29 mouse cellular contexts compared by ENCODE assay signal in the genomic region with DNA sequence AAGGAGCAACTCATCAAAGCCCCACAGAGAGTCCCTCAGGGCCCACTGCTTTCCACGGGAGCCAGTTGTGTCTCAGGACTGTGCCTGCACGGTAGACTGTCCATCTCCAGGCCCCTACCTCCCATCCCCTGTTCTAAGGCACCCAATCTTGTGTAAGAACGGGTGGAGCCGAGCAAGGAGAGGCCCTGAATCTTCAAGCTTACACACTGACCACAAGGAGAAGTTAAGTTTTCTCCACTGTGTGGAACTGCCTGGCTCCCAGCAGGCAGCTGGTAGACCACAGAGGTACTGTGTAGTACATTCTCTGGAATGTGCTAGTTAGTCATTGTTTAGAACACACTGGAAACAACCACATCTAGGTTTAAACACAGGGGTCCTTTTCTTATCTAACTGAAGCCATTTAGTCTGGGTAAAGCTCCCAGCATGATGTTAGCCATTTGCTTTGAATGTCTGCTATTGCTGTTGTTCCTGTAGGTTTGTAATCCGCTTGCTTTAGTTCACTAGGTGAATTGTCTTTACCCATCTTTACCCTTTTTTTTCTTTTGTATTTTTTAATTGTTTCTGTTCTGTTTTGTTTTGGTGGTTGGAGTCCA. TPM values are rescaled to one million over a fixed set of nuclear protein-coding genes. Genes with fewer than 3 reads are reported as not detected.
DNase-seq lines count a peak whose midpoint lies in the region; ATAC-seq and TF ChIP-seq lines count a peak whose summit lies in the region.
"Had no signal": no experiment of that assay in that cellular context is flagged by ENCODE, and none has a peak within 500 bp of the region (broad histone marks: within the 10 kb centered on the region; RNA-seq: fewer than 3 reads in every experiment).

No protein-coding gene starts in this region.

- H3K36me3 ChIP-seq in lung, postnatal 0 days (ENCODE audit: insufficient read depth, low read length): no peaks in the 10 kb centered on the region
- no peaks in the 10 kb centered on the region; the same call in 1 of the 2 replicates for H3K36me3 ChIP-seq in liver, embryonic 16.5 days (ENCODE audit: control insufficient read depth, insufficient read depth)
- H3K36me3 ChIP-seq in forebrain, embryonic 14.5 days (ENCODE audit: control insufficient read depth, insufficient read depth, low read length): no peaks in the 10 kb centered on the region
- H3K36me3 ChIP-seq in midbrain, embryonic 11.5 days (ENCODE audit: control insufficient read depth, insufficient read depth, low read length): no peaks in the 10 kb centered on the region
- H3K36me3 ChIP-seq: embryonic facial prominence, embryonic 13.5 days; forebrain, embryonic 12.5 days; heart, embryonic 15.5 days; midbrain, embryonic 13.5 days; neural tube, embryonic 12.5 days had no signal

- 0 out of 2 replicates have a peak, but pooled peaks have one; percentile 30 for ATAC-seq in lung, postnatal 0 days
- peak; percentile 41; the same call in 1 of the 2 replicates for ATAC-seq in liver, embryonic 16.5 days (ENCODE audit: low read depth)
- no peak for ATAC-seq in forebrain, embryonic 14.5 days
- ATAC-seq in midbrain, embryonic 11.5 days (ENCODE audit: low FRiP score): no peak
- ATAC-seq: activated CD4-positive, CD25-positive, alpha-beta regulatory T cell, adult 4 months; midbrain, embryonic 13.5 days had no signal

- no peak for TF ChIP-seq EP300 in lung, postnatal 0 days (IDR thresholded peaks at IDR 0.05)

- TF ChIP-seq POLR2A in lung, adult 2 months (IDR thresholded peaks at IDR 0.05; ENCODE audit: borderline replicate concordance, extremely low read depth, low read depth, low read length): no peak

- H3K27ac ChIP-seq in lung, postnatal 0 days (ENCODE audit: low read length): no peak overlapping the region
- H3K27ac ChIP-seq in liver, embryonic 16.5 days (ENCODE audit: low read length): no peak overlapping the region
- H3K27ac ChIP-seq in forebrain, embryonic 14.5 days (ENCODE audit: low read depth, low read length): no peak overlapping the region
- H3K27ac ChIP-seq in midbrain, embryonic 11.5 days (ENCODE audit: low read depth, low read length): no peak overlapping the region
- H3K27ac ChIP-seq: embryonic facial prominence, embryonic 13.5 days; forebrain, embryonic 12.5 days; heart, embryonic 15.5 days; hindbrain, embryonic 14.5 days; layer of hippocampus, adult 2 months; limb, embryonic 10.5 days; midbrain, embryonic 13.5 days; neural tube, embryonic 12.5 days had no signal

- WGBS in lung, postnatal 0 days: 90% methylated on average over 5 of the region's 5 CpGs
- WGBS in lung, adult 2 months: 81% methylated on average over 5 of the region's 5 CpGs
- 58% methylated on average over 5 of the region's 5 CpGs for WGBS in liver, embryonic 16.5 days (ENCODE audit: insufficient replicate concordance)
- 75% methylated on average over 5 of the region's 5 CpGs for WGBS in forebrain, embryonic 14.5 days
- 75% methylated on average over 5 of the region's 5 CpGs for WGBS in midbrain, embryonic 11.5 days

- no peak for TF ChIP-seq CTCF in lung, postnatal 0 days (IDR thresholded peaks at IDR 0.05)
- TF ChIP-seq CTCF in lung, adult 2 months (IDR thresholded peaks at IDR 0.05; ENCODE audit: insufficient read depth, low read length): no peak

- no peaks in the 10 kb centered on the region for H3K9me3 ChIP-seq in lung, postnatal 0 days (ENCODE audit: low read length)
- H3K9me3 ChIP-seq in liver, embryonic 16.5 days (replicated peaks; ENCODE audit: control insufficient read depth, low read length): no peaks in the 10 kb centered on the region
- H3K9me3 ChIP-seq in forebrain, embryonic 14.5 days (replicated peaks; ENCODE audit: control insufficient read depth, low read length): no peaks in the 10 kb centered on the region
- no peaks in the 10 kb centered on the region for H3K9me3 ChIP-seq in midbrain, embryonic 11.5 days (ENCODE audit: control insufficient read depth, low read length)
- H3K9me3 ChIP-seq: embryonic facial prominence, embryonic 13.5 days; heart, embryonic 15.5 days; limb, embryonic 10.5 days; midbrain, embryonic 13.5 days; neural tube, embryonic 12.5 days had no signal

- H3K9ac ChIP-seq in lung, postnatal 0 days (replicated peaks; ENCODE audit: low read depth): no peak overlapping the region
- no peak overlapping the region for H3K9ac ChIP-seq in liver, embryonic 16.5 days (ENCODE audit: low read depth, low read length)
- no peak overlapping the region for H3K9ac ChIP-seq in forebrain, embryonic 14.5 days (ENCODE audit: low read length)
- no peak overlapping the region for H3K9ac ChIP-seq in midbrain, embryonic 11.5 days (ENCODE audit: low read length)
- H3K9ac ChIP-seq: embryonic facial prominence, embryonic 13.5 days; forebrain, embryonic 12.5 days; heart, embryonic 15.5 days; hindbrain, embryonic 14.5 days; midbrain, embryonic 13.5 days; neural tube, embryonic 12.5 days had no signal

- H3K4me2 ChIP-seq in lung, postnatal 0 days (replicated peaks; ENCODE audit: low read depth, low read length): no peak overlapping the region
- no peak overlapping the region for H3K4me2 ChIP-seq in liver, embryonic 16.5 days (ENCODE audit: low read depth, low read length)
- H3K4me2 ChIP-seq in forebrain, embryonic 14.5 days (ENCODE audit: low read length): no peak overlapping the region
- H3K4me2 ChIP-seq in midbrain, embryonic 11.5 days: no peak overlapping the region
- H3K4me2 ChIP-seq: embryonic facial prominence, embryonic 13.5 days; forebrain, embryonic 12.5 days; heart, embryonic 15.5 days; hindbrain, embryonic 14.5 days; midbrain, embryonic 13.5 days; neural tube, embryonic 12.5 days had no signal

- no peak for DNase-seq in lung, postnatal 0 days (ENCODE audit: low spot score)
- DNase-seq in lung, adult 2 months: no peak
- DNase-seq in NIH3T3 (ENCODE audit: low read depth): peak; percentile 59
- no peak for DNase-seq in forebrain, embryonic 14.5 days (ENCODE audit: low spot score)
- no peak for DNase-seq in midbrain, embryonic 11.5 days (ENCODE audit: low spot score, missing footprints)
- DNase-seq in layer of hippocampus, adult 18-20 months (ENCODE audit: low spot score in 2 of 2): no peak
- DNase-seq: adrenal gland, postnatal 10 days; B cell, adult 2 months; cerebellum, adult 18-20 months; cerebellum, postnatal 14 days; embryo, embryonic 11 days; gastrocnemius, postnatal 36 days; heart, postnatal 4 days; kidney, adult 2 months; kidney, postnatal 14 days; retina, postnatal 1 day; thymus, postnatal 14 days had no signal

- H3K4me1 ChIP-seq in lung, postnatal 0 days (ENCODE audit: insufficient read depth, low read depth, low read length): no peaks in the 10 kb centered on the region
- H3K4me1 ChIP-seq in lung, adult 2 months (ENCODE audit: control insufficient read depth, insufficient read depth, low read length): no peaks in the 10 kb centered on the region
- no peaks in the 10 kb centered on the region for H3K4me1 ChIP-seq in liver, embryonic 16.5 days (ENCODE audit: control insufficient read depth, low read depth, low read length)
- peaks cover 14% of the 10 kb centered on the region for H3K4me1 ChIP-seq in forebrain, embryonic 14.5 days (ENCODE audit: control insufficient read depth, insufficient read depth, low read length)
- peaks cover 14% of the 10 kb centered on the region for H3K4me1 ChIP-seq in midbrain, embryonic 11.5 days (ENCODE audit: control insufficient read depth, insufficient read depth, low read length)
- H3K4me1 ChIP-seq: limb, embryonic 10.5 days had no signal

- no peak overlapping the region for H3K4me3 ChIP-seq in lung, postnatal 0 days (ENCODE audit: low read depth, low read length)
- H3K4me3 ChIP-seq in lung, adult 2 months (replicated peaks; ENCODE audit: extremely low read depth, low read depth, low read length): no peak overlapping the region
- H3K4me3 ChIP-seq in liver, embryonic 16.5 days (ENCODE audit: low read depth, low read length): no peak overlapping the region
- no peak overlapping the region for H3K4me3 ChIP-seq in forebrain, embryonic 14.5 days (ENCODE audit: low read depth, low read length)
- H3K4me3 ChIP-seq in midbrain, embryonic 11.5 days (ENCODE audit: low read depth, low read length): no peak overlapping the region
- H3K4me3 ChIP-seq: embryonic facial prominence, embryonic 13.5 days; erythroblast, embryonic 14.5 days; forebrain, embryonic 12.5 days; heart, embryonic 15.5 days; layer of hippocampus, adult 2 months; limb, embryonic 10.5 days; midbrain, embryonic 13.5 days; neural tube, embryonic 12.5 days had no signal

- no peaks in the 10 kb centered on the region for H3K27me3 ChIP-seq in lung, postnatal 0 days (replicated peaks; ENCODE audit: insufficient read depth, low read length)
- no peaks in the 10 kb centered on the region for H3K27me3 ChIP-seq in liver, embryonic 16.5 days (ENCODE audit: control insufficient read depth, insufficient read depth, low read depth, low read length)
- no peaks in the 10 kb centered on the region for H3K27me3 ChIP-seq in forebrain, embryonic 14.5 days (replicated peaks; ENCODE audit: control insufficient read depth, insufficient read depth, low read length)
- H3K27me3 ChIP-seq in midbrain, embryonic 11.5 days (ENCODE audit: control insufficient read depth, insufficient read depth, low read length): no peaks in the 10 kb centered on the region
- H3K27me3 ChIP-seq: CH12.LX; embryonic facial prominence, embryonic 13.5 days; forebrain, embryonic 12.5 days; heart, embryonic 15.5 days; midbrain, embryonic 13.5 days; neural tube, embryonic 12.5 days had no signal

RNA-seq across cellular contexts. Expression of a gene that starts 31.7 kb away (rescaled TPM):
- 18.6 TPM in 2 replicates for polyA plus RNA-seq in lung, postnatal 0 days (2015; fragmentation: Nextera tagmentation; extraction: Ambion mirVana)
- 22.8 and 31.2 TPM in 2 replicates for polyA plus RNA-seq in lung, adult 2 months (2012; rRNA removed)
- 9.6 and 10.6 TPM in 2 replicates for polyA plus RNA-seq in liver, embryonic 16.5 days (2015; fragmentation: Nextera tagmentation; extraction: Ambion mirVana)
- 33.3 and 34.7 TPM in 2 replicates for polyA plus RNA-seq in forebrain, embryonic 14.5 days (2014; fragmentation: Nextera tagmentation; extraction: Ambion mirVana)
- 22.7 and 24.0 TPM in 2 replicates for polyA plus RNA-seq in midbrain, embryonic 11.5 days (2014; fragmentation: Nextera tagmentation; extraction: Ambion mirVana)
- total RNA-seq in layer of hippocampus, adult 18-20 months (2021): 10 to 100 TPM; 80.3 to 81.6 TPM

RNA-seq across cellular contexts. Expression of a gene that starts 57.7 kb away (rescaled TPM):
- polyA plus RNA-seq in lung, postnatal 0 days (2015; fragmentation: Nextera tagmentation; extraction: Ambion mirVana): 13.6 and 14.9 TPM in 2 replicates
- 7.0 and 7.5 TPM in 2 replicates for polyA plus RNA-seq in lung, adult 2 months (2012; rRNA removed)
- 11.0 and 11.8 TPM in 2 replicates for polyA plus RNA-seq in liver, embryonic 16.5 days (2015; fragmentation: Nextera tagmentation; extraction: Ambion mirVana)
- 7.0 and 7.4 TPM in 2 replicates for polyA plus RNA-seq in forebrain, embryonic 14.5 days (2014; fragmentation: Nextera tagmentation; extraction: Ambion mirVana)
- polyA plus RNA-seq in midbrain, embryonic 11.5 days (2014; fragmentation: Nextera tagmentation; extraction: Ambion mirVana): 7.2 and 8.2 TPM in 2 replicates
- 10 to 100 TPM; 25.1 to 27.1 TPM for total RNA-seq in layer of hippocampus, adult 18-20 months (2021)

Comparison
In these comparisons a context has a peak if more than half of its experiments do, and no peak if none do; other contexts are left out.
1. ATAC-seq: peak in lung, postnatal 0 days (single experiment) and liver, embryonic 16.5 days (single experiment); none in forebrain, embryonic 14.5 days (single experiment) and midbrain, embryonic 11.5 days (single experiment).